Mouse (Mus musculus): ENCODE measurements around the gene Arhgef39.

DNA sequence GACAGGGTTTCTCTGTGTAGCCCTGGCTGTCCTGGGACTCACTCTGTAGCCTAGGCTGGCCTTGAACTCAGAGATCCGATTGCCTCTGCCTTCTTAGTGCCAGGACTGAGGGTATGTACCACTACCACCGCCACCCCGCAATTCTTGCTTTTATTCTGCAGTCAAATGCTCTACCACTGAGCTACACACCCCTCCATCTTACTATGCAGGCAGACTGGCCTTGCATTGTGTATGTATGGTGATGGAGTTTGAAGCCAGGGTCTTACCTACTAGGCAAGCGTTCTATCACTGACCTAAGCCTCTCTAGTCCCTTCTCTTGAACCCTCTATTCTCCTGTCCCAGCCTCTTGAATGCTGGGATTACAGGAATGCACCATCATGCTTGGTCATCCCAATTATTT is 13.8 kb upstream of the Arhgef39 start:
- TF ChIP-seq CTCF (IDR thresholded peaks at IDR 0.05; ENCODE audit: borderline replicate concordance, insufficient read depth, low read depth, low read length) (no peak), POLR2A (IDR thresholded peaks at IDR 0.05; ENCODE audit: borderline replicate concordance, insufficient read depth, low read length) (no peak)

All from cerebellum, adult 2 months (tissue).